Mouse (Mus musculus) hindbrain, embryonic 14.5 days (tissue): ENCODE results near the gene Usp1. TPM values are rescaled to one million over a fixed set of nuclear protein-coding genes. Genes with fewer than 3 reads are reported as not detected.
"Not testable (repeated sequence)": the region's sequence is repeated elsewhere in the genome, so short reads cannot be mapped to it uniquely, and the experiment has no call there.

Experiments used
- ATAC-seq: fragments of 200-750 bp; cut with Nextera tagmentation; 2 replicates; pipeline ENCODE4 v1.8.0; 2017; ENCODE audit warnings: moderate number of reproducible peaks, mild to moderate bottlenecking, moderate TSS enrichment, moderate library complexity; ENCODE audit not compliant: low FRiP score
- DNase-seq: peaks from one replicate; pipeline ENCODE4 v3.0.0-alpha.2; 2015; ENCODE audit warnings: low spot score
- H3K27ac ChIP-seq: fragments of 300-500 bp; sonication (generic); 2 replicates; pipeline ENCODE4 v1.5.1; 2014; ENCODE audit warnings: mild to moderate bottlenecking, moderate library complexity
- H3K27me3 ChIP-seq: fragments of 300-500 bp; sonication (generic); 2 replicates; pipeline ENCODE4 v1.6.1; 2014; ENCODE audit warnings: mild to moderate bottlenecking, low read length, mixed read lengths; ENCODE audit not compliant: control insufficient read depth, insufficient read depth
- H3K36me3 ChIP-seq: fragments of 300-500 bp; sonication (generic); replicated peaks from 2 replicates; pipeline ENCODE4 v1.6.1; 2014; ENCODE audit not compliant: control insufficient read depth, insufficient read depth
- H3K4me1 ChIP-seq: fragments of 300-500 bp; sonication (generic); replicated peaks from 2 replicates; pipeline ENCODE4 v1.6.1; 2014; ENCODE audit warnings: antibody characterized with exemption, low read length, mixed read lengths; ENCODE audit not compliant: control insufficient read depth, insufficient read depth
- H3K4me2 ChIP-seq: fragments of 300-500 bp; sonication (generic); replicated peaks from 2 replicates; pipeline ENCODE4 v1.6.1; 2014; ENCODE audit warnings: mild to moderate bottlenecking, moderate library complexity
- H3K4me3 ChIP-seq: fragments of 300-500 bp; sonication (generic); replicated peaks from 2 replicates; pipeline ENCODE4 v1.5.1; 2014; ENCODE audit warnings: mild to moderate bottlenecking, low read length
- H3K9ac ChIP-seq: fragments of 300-500 bp; sonication (generic); 2 replicates; pipeline ENCODE4 v1.6.1; 2014
- H3K9me3 ChIP-seq: fragments of 300-500 bp; sonication (generic); 2 replicates; pipeline ENCODE4 v1.6.1; 2016; ENCODE audit warnings: low read length; ENCODE audit not compliant: control insufficient read depth
- WGBS: fragments of 180-500 bp; shearing (Covaris S2); extraction: QIAGEN DNeasy Blood & Tissue Kit; methylation state at CpG from one replicate; pipeline ENCODE4 v1.1.7; 2014; 5-methylcytosine and 5-hydroxymethylcytosine counted together
- polyA plus RNA-seq: library from polyadenylated mRNA; unstranded; fragments of >200 nt; fragmentation: Nextera tagmentation; extraction: Ambion mirVana; gene quantifications from 2 replicates; pipeline ENCODE4 v1.2.1, GENCODE M21; 2014

The Usp1 gene
- polyA plus RNA-seq, 1 experiment from 2014 or later = 36.1 TPM

- Histone ChIP-seq H3K4me1 (no peaks in the 10 kb centered on the region), H3K27me3 (no peaks in the 10 kb centered on the region), H3K36me3 (peaks cover 93% of the 10 kb centered on the region), H3K9me3 (no peaks in the 10 kb centered on the region), H3K4me2 (no peak overlapping the region), H3K9ac (no peak overlapping the region), H3K4me3 (no peak overlapping the region), H3K27ac (no peak overlapping the region)
- ATAC-seq = no peak
- 92% methylated on average over 3 of the region's 3 CpGs for WGBS
- no peak for DNase-seq
Observed at GRCm38 (mm10) chr4:98969946-98970345, 46.3 kb downstream of the Usp1 start.

GRCm38 (mm10) chr4:98975741-98976140 lies 52.1 kb downstream of the Usp1 start:
- no peak for ATAC-seq
- Histone ChIP-seq H3K27ac (no peak overlapping the region), H3K36me3 (peaks cover 63% of the 10 kb centered on the region)

GRCm38 (mm10) chr4:98978288-98978687 lies 54.7 kb downstream of the Usp1 start:
- not testable (repeated sequence) for ATAC-seq
- WGBS = 99% methylated on average over 2 of the region's 2 CpGs

More at GRCm38 (mm10) chr4:98975741-98976140, 52.1 kb downstream of the Usp1 start:
- no peaks in the 10 kb centered on the region for H3K9me3 ChIP-seq
- H3K27me3 ChIP-seq = no peaks in the 10 kb centered on the region
- no peak overlapping the region for H3K9ac ChIP-seq
- no peak overlapping the region for H3K4me2 ChIP-seq
- H3K4me3 ChIP-seq = no peak overlapping the region
- 45% methylated on average over 8 of the region's 8 CpGs for WGBS
- H3K4me1 ChIP-seq = no peaks in the 10 kb centered on the region
- no peak for DNase-seq

DNA sequence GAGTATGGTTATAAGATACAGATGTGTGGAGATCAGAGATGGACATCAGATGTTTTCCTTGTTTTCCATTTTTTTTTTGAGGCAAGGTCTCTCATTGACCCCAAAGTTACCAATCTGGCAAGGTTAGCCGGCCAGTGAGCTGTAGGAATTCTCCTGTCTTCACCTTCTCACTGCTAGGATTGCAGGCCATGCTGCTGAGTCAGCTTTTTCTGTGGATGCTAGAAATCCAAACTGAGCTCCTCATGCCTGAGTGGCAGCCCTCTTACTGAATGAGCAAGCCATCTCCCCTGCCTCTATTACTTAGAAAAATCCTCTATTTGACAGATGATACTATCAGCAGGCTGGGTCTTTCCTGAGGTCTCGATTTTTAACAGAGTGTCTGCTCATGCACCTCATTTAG lies 55.1 kb downstream of the Usp1 start:
- Histone ChIP-seq H3K36me3 (peaks cover 54% of the 10 kb centered on the region), H3K27ac (no peak overlapping the region), H3K27me3 (no peaks in the 10 kb centered on the region), H3K9ac (no peak overlapping the region), H3K4me1 (no peaks in the 10 kb centered on the region), H3K4me2 (no peak overlapping the region), H3K9me3 (no peaks in the 10 kb centered on the region), H3K4me3 (no peak overlapping the region)
- no peak for ATAC-seq
- DNase-seq = no peak
- 95% methylated on average over 2 of the region's 2 CpGs for WGBS

More at GRCm38 (mm10) chr4:98978288-98978687, 54.7 kb downstream of the Usp1 start:
- not testable (repeated sequence) for H3K4me2 ChIP-seq, DNase-seq, H3K9ac ChIP-seq, H3K27ac ChIP-seq, H3K4me1 ChIP-seq, H3K27me3 ChIP-seq, H3K9me3 ChIP-seq, H3K4me3 ChIP-seq
- H3K36me3 ChIP-seq = peaks cover 54% of the 10 kb centered on the region

DNA sequence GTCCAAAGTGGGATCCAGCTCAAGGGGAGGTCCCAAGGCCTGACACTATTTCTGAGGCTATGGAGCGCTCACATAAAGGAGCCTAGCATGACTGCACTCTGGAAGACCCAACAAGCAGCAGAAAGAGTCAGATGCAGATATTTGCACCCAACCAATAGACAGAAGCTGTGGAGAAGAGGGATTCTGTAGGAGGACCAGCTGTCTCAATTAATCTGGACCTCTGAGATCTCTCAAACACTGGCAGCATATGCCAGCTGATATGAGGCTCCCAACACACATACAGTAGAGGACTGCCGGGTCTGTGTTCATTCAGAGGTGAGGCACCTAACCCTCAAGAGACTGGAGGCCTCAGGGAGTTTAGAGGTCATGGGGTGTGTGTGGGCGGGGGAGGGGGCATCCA lies 56.4 kb downstream of the Usp1 start:
- H3K27me3 ChIP-seq, H3K9ac ChIP-seq, ATAC-seq, H3K9me3 ChIP-seq, H3K4me1 ChIP-seq, H3K4me3 ChIP-seq, H3K4me2 ChIP-seq, DNase-seq, H3K27ac ChIP-seq: not testable (repeated sequence)
- peaks cover 57% of the 10 kb centered on the region for H3K36me3 ChIP-seq
- 91% methylated on average over 3 of the region's 3 CpGs for WGBS

DNA sequence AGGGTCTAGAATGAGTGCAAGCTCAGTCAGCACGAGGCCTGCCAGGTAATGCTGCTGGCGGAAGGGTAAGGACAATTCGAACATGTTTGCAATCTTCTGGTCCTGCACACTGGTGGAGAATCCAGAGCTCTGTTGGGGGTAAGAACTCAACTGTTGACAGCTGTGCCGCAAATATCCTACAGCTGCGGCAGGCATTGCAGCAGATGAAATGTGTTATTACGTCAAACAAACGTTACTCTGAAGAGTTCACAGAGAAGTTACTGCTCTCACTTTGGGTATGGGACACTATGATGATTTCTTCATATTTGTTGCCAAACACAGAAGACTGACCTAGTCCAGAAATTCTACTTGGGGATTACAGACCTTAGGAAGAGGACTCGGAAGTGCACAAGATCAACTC lies 61.1 kb downstream of the Usp1 start:
- no peak overlapping the region for H3K27ac ChIP-seq
- H3K9ac ChIP-seq = no peak overlapping the region
- H3K4me3 ChIP-seq = no peak overlapping the region
- no peaks in the 10 kb centered on the region for H3K9me3 ChIP-seq
- 97% methylated on average over 8 of the region's 8 CpGs for WGBS
- H3K4me1 ChIP-seq = no peaks in the 10 kb centered on the region
- peaks cover 75% of the 10 kb centered on the region for H3K36me3 ChIP-seq
- H3K27me3 ChIP-seq = no peaks in the 10 kb centered on the region
- ATAC-seq (no peak), DNase-seq (no peak)
- H3K4me2 ChIP-seq = no peak overlapping the region

Other genes starting within 250 kb of the Usp1 start
- gene L1td1, start 197.1 kb upstream of the Usp1 start, polyA plus RNA-seq = not detected in 2 replicates
- 0.95 and 1.0 TPM in 2 replicates for gene Kank4, start 106.3 kb upstream of the Usp1 start, polyA plus RNA-seq
- gene I0C0044D17Rik, start 100.0 kb upstream of the Usp1 start, polyA plus RNA-seq = not detected in 2 replicates
- 0.82 and 1.3 TPM in 2 replicates for gene Angptl3, start 107.1 kb downstream of the Usp1 start, polyA plus RNA-seq
- 79.2 and 86.3 TPM in 2 replicates for gene Dock7, start 197.1 kb downstream of the Usp1 start, polyA plus RNA-seq